Mouse (Mus musculus): Measurements from ENCODE around the gene Zfyve26.
A peak's percentile ranks its signal among the peaks of the same experiment; 100 is the strongest.
"Not testable (repeated sequence)": the region's sequence is repeated elsewhere in the genome, so short reads cannot be mapped to it uniquely, and the experiment has no call there.

Gene Zfyve26

GRCm38 (mm10) chr12:79260154-79260553 lies 36.0 kb downstream of the Zfyve26 start:
- DNase-seq (ENCODE audit: low spot score in 2 of 2) = no peak

- DNase-seq (ENCODE audit: low spot score in 2 of 2) = no peak
Measured at GRCm38 (mm10) chr12:79254975-79255374, 41.1 kb downstream of the Zfyve26 start.

GRCm38 (mm10) chr12:79253294-79254053 lies 42.6 kb downstream of the Zfyve26 start:
- no peak for DNase-seq (ENCODE audit: low spot score in 2 of 2)

- DNase-seq (ENCODE audit: low spot score in 2 of 2) = no peak
Measured at GRCm38 (mm10) chr12:79248110-79248509, 48.0 kb downstream of the Zfyve26 start.

GRCm38 (mm10) chr12:79242921-79243320 lies 53.2 kb downstream of the Zfyve26 start:
- no peak for DNase-seq (ENCODE audit: low spot score in 2 of 2)

- DNase-seq (ENCODE audit: low spot score in 2 of 2) = no peak
Measured at GRCm38 (mm10) chr12:79241985-79242384, 54.1 kb downstream of the Zfyve26 start.

GRCm38 (mm10) chr12:79235485-79236080 lies 60.5 kb downstream of the Zfyve26 start:
- no peak for DNase-seq (ENCODE audit: low spot score in 2 of 2)

GRCm38 (mm10) chr12:79217511-79217910 lies 78.6 kb downstream of the Zfyve26 start:
- DNase-seq (ENCODE audit: low spot score in 2 of 2) = no peak

GRCm38 (mm10) chr12:79211447-79211846 lies 84.7 kb downstream of the Zfyve26 start:
- no peak for DNase-seq (ENCODE audit: low spot score in 2 of 2)

- DNase-seq (ENCODE audit: low spot score in 2 of 2) = no peak
Measured at GRCm38 (mm10) chr12:79208703-79209464, 87.2 kb downstream of the Zfyve26 start, which contains the start of gene Rdh12. Rdh12 (plus strand) TSS chr12:79208914.

GRCm38 (mm10) chr12:79201882-79202281 lies 94.2 kb downstream of the Zfyve26 start:
- DNase-seq (ENCODE audit: low spot score in 2 of 2) = no peak

GRCm38 (mm10) chr12:79197105-79197504 lies 99.0 kb downstream of the Zfyve26 start:
- no peak for DNase-seq (ENCODE audit: low spot score in 2 of 2)

- peak in 1 of 2 experiments; percentile 66 for DNase-seq (ENCODE audit: low spot score in 2 of 2)
Measured at GRCm38 (mm10) chr12:79193441-79193840, 102.7 kb downstream of the Zfyve26 start.

- DNase-seq (ENCODE audit: low spot score in 2 of 2) = no peak
Measured at GRCm38 (mm10) chr12:79192193-79192592, 103.9 kb downstream of the Zfyve26 start, which contains the start of gene Rdh11. Rdh11 (minus strand) TSS chr12:79192293.

GRCm38 (mm10) chr12:79191701-79192100 lies 104.4 kb downstream of the Zfyve26 start:
- peak; percentile 66 to 79 for DNase-seq (ENCODE audit: low spot score in 2 of 2)

GRCm38 (mm10) chr12:79190931-79191673 lies 105.0 kb downstream of the Zfyve26 start:
- peak in 1 of 2 experiments; percentile 61 for DNase-seq (ENCODE audit: low spot score in 2 of 2)

GRCm38 (mm10) chr12:79185160-79185559 lies 110.9 kb downstream of the Zfyve26 start:
- not testable (repeated sequence) for DNase-seq (ENCODE audit: low spot score in 2 of 2)
